Mouse (Mus musculus) layer of hippocampus, adult 18-20 months (tissue): ENCODE measurements at regions not wholly inside any gene's neighbourhood (a gene's known extent, or its start where the extent isn't known, plus 50 kb on each side); places are given as distances from the start of the nearest gene placed in this dataset.

Experiments used
- DNase-seq, 2 experiments: peaks; one replicate each; pipeline ENCODE4 v3.0.0; 2022; ENCODE audit warnings: low spot score in 2 of 2

- no peak for DNase-seq
Observed at GRCm38 (mm10) chr9:63043304-63043703, 55.6 kb upstream of the Pias1 start.

GRCm38 (mm10) chr9:63038031-63038430 lies 50.3 kb upstream of the Pias1 start:
- DNase-seq, result no peak
